Mouse (Mus musculus) G1E (cell line): ENCODE measurements around the gene Cep290.

ENCODE experiments used
- CTCF ChIP-seq: IDR thresholded peaks from 2 replicates; pipeline ENCODE4 v1.5.1; 2012; ENCODE audit warnings: low read depth, low read length, inconsistent platforms, mixed read lengths
- GATA1 ChIP-seq: IDR thresholded peaks from 2 replicates; pipeline ENCODE4 v1.6.1; 2012; ENCODE audit warnings: borderline replicate concordance, low read length, inconsistent platforms, mixed read lengths

- no peak for TF ChIP-seq CTCF
- no peak for TF ChIP-seq GATA1
These were observed 135.1 kb downstream of the Cep290 start for GRCm38 (mm10) chr10:100622494-100622893.
